Comparison of ENCODE assay signal across 10 mouse cellular contexts in the genomic region with DNA sequence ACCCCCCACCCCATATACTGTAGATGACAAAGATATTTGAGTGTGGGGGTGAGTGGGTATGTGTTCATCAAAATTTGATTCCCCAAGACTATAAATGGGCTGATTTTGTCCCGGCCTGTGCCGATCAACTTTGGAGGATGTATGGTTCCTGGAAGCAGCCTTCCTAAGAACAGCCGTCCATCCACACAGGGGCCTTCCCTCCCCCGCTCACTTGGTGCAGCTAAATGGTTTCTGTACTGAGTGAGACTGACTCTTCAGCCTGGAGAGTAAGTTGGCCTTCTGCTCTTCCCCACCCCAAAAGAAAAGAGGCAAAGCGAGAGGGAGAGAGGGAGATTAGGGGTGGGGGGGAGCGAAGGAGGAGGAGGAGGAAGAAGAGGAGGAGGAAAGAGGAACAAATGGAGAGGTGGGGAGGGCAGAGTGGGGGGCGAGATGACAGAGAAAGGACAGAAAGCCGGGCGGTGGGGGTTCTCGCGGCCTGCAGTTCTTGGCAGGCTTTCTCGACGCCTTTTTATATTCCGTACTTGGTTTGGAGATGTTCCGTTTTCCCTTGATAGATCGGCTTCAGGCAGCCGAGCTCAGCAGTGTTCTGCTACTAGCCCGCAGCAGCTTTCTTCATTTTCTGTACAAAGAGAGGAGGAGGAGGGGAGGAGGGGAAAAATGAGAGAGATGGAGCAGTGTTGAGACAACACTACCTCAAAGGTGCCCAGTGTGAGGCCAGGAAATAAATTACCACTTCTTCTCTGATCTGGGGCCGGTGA. TPM values are rescaled to one million over a fixed set of nuclear protein-coding genes. Genes with fewer than 3 reads are reported as not detected.
DNase-seq lines count a peak whose midpoint lies in the region; ATAC-seq and TF ChIP-seq lines count a peak whose summit lies in the region.
"Had no signal": no experiment of that assay in that cellular context is flagged by ENCODE, and none has a peak within 500 bp of the region (broad histone marks: within the 10 kb centered on the region; RNA-seq: fewer than 3 reads in every experiment).

No protein-coding gene starts in this region.

- peaks cover 39% of the 10 kb centered on the region for H3K4me1 ChIP-seq in embryonic facial prominence, embryonic 15.5 days
- peaks cover 26% of the 10 kb centered on the region for H3K4me1 ChIP-seq in hindbrain, embryonic 16.5 days (ENCODE audit: control insufficient read depth, insufficient read depth, low read depth, low read length)
- H3K4me1 ChIP-seq in midbrain, postnatal 0 days (ENCODE audit: insufficient read depth, low read length), result peaks cover 7% of the 10 kb centered on the region; the same call in 1 of the 2 replicates

- no peaks in the 10 kb centered on the region for H3K27me3 ChIP-seq in embryonic facial prominence, embryonic 15.5 days
- no peaks in the 10 kb centered on the region for H3K27me3 ChIP-seq in hindbrain, embryonic 16.5 days (replicated peaks; ENCODE audit: control insufficient read depth, insufficient read depth, low read length)
- no peaks in the 10 kb centered on the region for H3K27me3 ChIP-seq in midbrain, postnatal 0 days (ENCODE audit: insufficient read depth, low read length)
- H3K27me3 ChIP-seq: Patski had no signal

- no peak overlapping the region for H3K9ac ChIP-seq in embryonic facial prominence, embryonic 15.5 days
- peak overlapping the region; percentile 32; the same call in 1 of the 2 replicates for H3K9ac ChIP-seq in hindbrain, embryonic 16.5 days (ENCODE audit: low read depth, low read length)
- H3K9ac ChIP-seq in midbrain, postnatal 0 days (replicated peaks; ENCODE audit: low read length, poor library complexity, severe bottlenecking), result no peak overlapping the region
- H3K9ac ChIP-seq: liver, embryonic 14.5 days had no signal

- DNase-seq in left cerebral cortex, postnatal 14 days (ENCODE audit: low spot score in 2 of 2), result peak; percentile 47 to 52
- no peak for DNase-seq in left cerebral cortex, adult 9 months (ENCODE audit: low spot score in 2 of 2)
- DNase-seq in midbrain, postnatal 0 days (ENCODE audit: low spot score), result peak; percentile 65
- no peak for DNase-seq in cerebellum, adult 8-10 months
- no peak for DNase-seq in urinary bladder, postnatal 14 days (ENCODE audit: low spot score)
- no peak for DNase-seq in layer of hippocampus, postnatal 25 days (ENCODE audit: extremely low spot score in 1 of 2, low spot score in 1 of 2)

- no peak for TF ChIP-seq CTCF in midbrain, postnatal 0 days (IDR thresholded peaks at IDR 0.05)

- peaks cover 66% of the 10 kb centered on the region for H3K36me3 ChIP-seq in embryonic facial prominence, embryonic 15.5 days
- peaks cover 34% of the 10 kb centered on the region for H3K36me3 ChIP-seq in hindbrain, embryonic 16.5 days (ENCODE audit: control insufficient read depth, insufficient read depth, low read length)
- peaks cover 52% of the 10 kb centered on the region for H3K36me3 ChIP-seq in midbrain, postnatal 0 days (ENCODE audit: insufficient read depth, low read length)

- intact Hi-C loops in left cerebral cortex, postnatal 14 days (cut with DNase I), result no loop called here

- H3K4me2 ChIP-seq in embryonic facial prominence, embryonic 15.5 days (replicated peaks), result no peak overlapping the region
- H3K4me2 ChIP-seq in hindbrain, embryonic 16.5 days (ENCODE audit: low read length), result peak overlapping the region; percentile 33; the same call in 1 of the 2 replicates
- no peak overlapping the region; the same call in 1 of the 2 replicates for H3K4me2 ChIP-seq in midbrain, postnatal 0 days (ENCODE audit: low read depth, low read length, poor library complexity, severe bottlenecking)

- 46% methylated on average over 19 of the region's 19 CpGs for WGBS in embryonic facial prominence, embryonic 15.5 days
- 17% methylated on average over 19 of the region's 19 CpGs for WGBS in hindbrain, embryonic 16.5 days
- 19% methylated on average over 17 of the region's 19 CpGs for WGBS in midbrain, postnatal 0 days

- peak overlapping the region; percentile 44; the same call in 1 of the 2 replicates for H3K27ac ChIP-seq in embryonic facial prominence, embryonic 15.5 days (replicated peaks)
- peak overlapping the region; percentile 80 for H3K27ac ChIP-seq in hindbrain, embryonic 16.5 days (ENCODE audit: low read depth, low read length)
- H3K27ac ChIP-seq in midbrain, postnatal 0 days (ENCODE audit: low read depth, low read length), result peak overlapping the region; percentile 45
- H3K27ac ChIP-seq: liver, embryonic 14.5 days had no signal

- no peaks in the 10 kb centered on the region for H3K9me3 ChIP-seq in embryonic facial prominence, embryonic 15.5 days (replicated peaks)
- H3K9me3 ChIP-seq in hindbrain, embryonic 16.5 days (ENCODE audit: control insufficient read depth, low read length), result no peaks in the 10 kb centered on the region
- H3K9me3 ChIP-seq in midbrain, postnatal 0 days (ENCODE audit: low read length), result no peaks in the 10 kb centered on the region

- H3K4me3 ChIP-seq in embryonic facial prominence, embryonic 15.5 days (replicated peaks), result no peak overlapping the region
- H3K4me3 ChIP-seq in hindbrain, embryonic 16.5 days (ENCODE audit: low read length), result no peak overlapping the region
- no peak overlapping the region for H3K4me3 ChIP-seq in midbrain, postnatal 0 days (ENCODE audit: low read depth, low read length)

- no peak for ATAC-seq in embryonic facial prominence, embryonic 15.5 days (ENCODE audit: insufficient number of reproducible peaks, low FRiP score, low TSS enrichment, low read depth)
- peak; percentile 41; the same call in 1 of the 2 replicates for ATAC-seq in hindbrain, embryonic 16.5 days
- ATAC-seq in midbrain, postnatal 0 days (ENCODE audit: low FRiP score), result no peak
- ATAC-seq: Patski had no signal

RNA-seq across cellular contexts. Expression of a gene that starts 20.7 kb away (rescaled TPM):
- 10 to 100 TPM; 30.4 to 41.8 TPM for total RNA-seq in left cerebral cortex, postnatal 14 days (2021)
- polyA plus RNA-seq in embryonic facial prominence, embryonic 15.5 days (2015; fragmentation: Nextera tagmentation; extraction: Ambion mirVana), result 12.5 and 14.5 TPM in 2 replicates
- 7.2 and 7.7 TPM in 2 replicates for polyA plus RNA-seq in hindbrain, embryonic 16.5 days (2015; fragmentation: Nextera tagmentation; extraction: Ambion mirVana)
- total RNA-seq in midbrain, postnatal 0 days (2014; rRNA removed), result 38.0 and 55.2 TPM in 2 replicates
- polyA plus RNA-seq in midbrain, postnatal 0 days (2015; fragmentation: Nextera tagmentation; extraction: Ambion mirVana), result 7.5 and 9.7 TPM in 2 replicates
- 10 to 100 TPM; 24.6 to 29.6 TPM for total RNA-seq in layer of hippocampus, postnatal 25 days (2021)

Comparison
In these comparisons a context has a peak if more than half of its experiments do, and no peak if none do; other contexts are left out.
1. DNase-seq: peak in left cerebral cortex, postnatal 14 days (2 of 2) and midbrain, postnatal 0 days (single experiment); none in left cerebral cortex, adult 9 months (0 of 2), cerebellum, adult 8-10 months (single experiment), urinary bladder, postnatal 14 days (single experiment) and layer of hippocampus, postnatal 25 days (0 of 2).
2. Peak in every context shown above with its lines, with median percentiles within 50 percentile points of each other: H3K27ac ChIP-seq.